Mouse (Mus musculus): ENCODE data around the gene Lipc.

Lipc gene

GRCm38 (mm10) chr9:70911163-70911562 lies 40.9 kb downstream of the Lipc start:
- no peak for DNase-seq

- no peak for DNase-seq
Measured at GRCm38 (mm10) chr9:70910351-70910750, 41.7 kb downstream of the Lipc start.

- DNase-seq = no peak
Measured at GRCm38 (mm10) chr9:70902821-70903730, 49.0 kb downstream of the Lipc start.

- no peak for DNase-seq
Measured at GRCm38 (mm10) chr9:70894201-70894600, 57.8 kb downstream of the Lipc start.

- no peak for DNase-seq
Measured at GRCm38 (mm10) chr9:70893526-70893925, 58.5 kb downstream of the Lipc start.

GRCm38 (mm10) chr9:70892627-70893026 lies 59.4 kb downstream of the Lipc start:
- DNase-seq = no peak

GRCm38 (mm10) chr9:70891431-70892133 lies 60.4 kb downstream of the Lipc start:
- DNase-seq = no peak

GRCm38 (mm10) chr9:70890736-70891135 lies 61.3 kb downstream of the Lipc start:
- no peak for DNase-seq

- DNase-seq = no peak
Measured at GRCm38 (mm10) chr9:70888969-70889368, 63.1 kb downstream of the Lipc start.

GRCm38 (mm10) chr9:70888556-70888955 lies 63.5 kb downstream of the Lipc start:
- DNase-seq = no peak

- DNase-seq = no peak
Measured at GRCm38 (mm10) chr9:70881982-70882381, 70.0 kb downstream of the Lipc start.

GRCm38 (mm10) chr9:70878823-70879222 lies 73.2 kb downstream of the Lipc start:
- no peak for DNase-seq

- DNase-seq = no peak
Measured at GRCm38 (mm10) chr9:70878157-70878556, 73.9 kb downstream of the Lipc start.

- no peak for DNase-seq
Measured at GRCm38 (mm10) chr9:70875490-70875889, 76.5 kb downstream of the Lipc start.

- no peak for DNase-seq
Measured at GRCm38 (mm10) chr9:70875059-70875458, 77.0 kb downstream of the Lipc start.

GRCm38 (mm10) chr9:70872675-70873074 lies 79.4 kb downstream of the Lipc start:
- DNase-seq = no peak

- no peak for DNase-seq
Measured at GRCm38 (mm10) chr9:70870326-70870725, 81.7 kb downstream of the Lipc start.

GRCm38 (mm10) chr9:70869169-70869873 lies 82.7 kb downstream of the Lipc start:
- no peak for DNase-seq

- no peak for DNase-seq
Measured at GRCm38 (mm10) chr9:70867381-70867780, 84.6 kb downstream of the Lipc start.

GRCm38 (mm10) chr9:70864039-70864438 lies 88.0 kb downstream of the Lipc start:
- no peak for DNase-seq

- DNase-seq = no peak
Measured at GRCm38 (mm10) chr9:70863299-70863698, 88.7 kb downstream of the Lipc start.

GRCm38 (mm10) chr9:70859233-70859632 lies 92.8 kb downstream of the Lipc start:
- no peak for DNase-seq

- DNase-seq = peak; percentile 18
Measured at GRCm38 (mm10) chr9:70855868-70856267, 96.2 kb downstream of the Lipc start.

Data from right cerebral cortex, postnatal 4 days (tissue).